Mouse (Mus musculus) neural tube, postnatal 0 days (tissue): Measurements from ENCODE around the gene Mgat4b. TPM values are rescaled to one million over a fixed set of nuclear protein-coding genes. Genes with fewer than 3 reads are reported as not detected.

Source experiments
- microRNA-seq: library from miRNA; unstranded; fragments of <30 nt; microRNA quantifications from one replicate; pipeline ENCODE4, GENCODE M21; 2016
- polyA plus RNA-seq: library from polyadenylated mRNA; unstranded; fragments of >200 nt; fragmentation: Nextera tagmentation; extraction: Ambion mirVana; gene quantifications from 2 replicates; pipeline ENCODE4 v1.2.1, GENCODE M21; 2015

The Mgat4b gene
- 90.2 and 107 TPM in 2 replicates for polyA plus RNA-seq

DNA sequence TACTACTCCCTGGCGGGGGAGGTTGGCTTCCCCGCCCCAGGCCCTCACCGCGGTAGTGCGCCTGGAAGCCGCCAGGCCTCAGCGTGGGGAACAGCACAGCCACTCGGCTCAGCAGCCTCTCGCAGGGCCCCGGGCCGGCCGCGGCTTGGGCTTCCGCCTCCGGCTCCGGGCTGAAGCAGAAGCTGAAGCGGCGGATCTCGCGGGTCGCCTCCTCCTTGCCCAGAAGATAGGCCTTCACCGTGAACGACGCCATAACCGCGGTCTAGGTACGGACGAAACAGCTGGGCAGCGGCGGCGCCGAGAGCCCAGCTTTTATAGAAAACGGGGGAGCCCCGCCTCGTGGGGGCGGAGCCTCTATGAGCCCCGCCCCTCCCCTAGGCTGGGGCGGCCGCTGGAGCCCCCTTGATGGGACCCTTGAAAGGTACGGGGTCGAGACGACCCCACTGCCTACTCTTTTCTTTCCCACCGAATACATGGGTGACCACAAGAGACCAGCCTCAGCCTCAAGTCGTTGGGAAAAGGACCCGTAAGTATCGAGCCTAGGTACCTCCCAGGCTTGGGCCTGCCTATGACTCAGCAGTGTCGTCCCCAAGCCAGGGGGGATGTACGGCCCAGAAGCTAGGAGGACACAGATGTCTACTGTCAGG lies at the start of gene Mgat4b, which contains the start of gene Sqstm1:
Gene Mgat4b, plus strand, starts transcription at position 386 of the 647 bp plus-strand sequence.
Gene Sqstm1, minus strand, starts transcription at position 323 of the 647 bp plus-strand sequence.

DNA sequence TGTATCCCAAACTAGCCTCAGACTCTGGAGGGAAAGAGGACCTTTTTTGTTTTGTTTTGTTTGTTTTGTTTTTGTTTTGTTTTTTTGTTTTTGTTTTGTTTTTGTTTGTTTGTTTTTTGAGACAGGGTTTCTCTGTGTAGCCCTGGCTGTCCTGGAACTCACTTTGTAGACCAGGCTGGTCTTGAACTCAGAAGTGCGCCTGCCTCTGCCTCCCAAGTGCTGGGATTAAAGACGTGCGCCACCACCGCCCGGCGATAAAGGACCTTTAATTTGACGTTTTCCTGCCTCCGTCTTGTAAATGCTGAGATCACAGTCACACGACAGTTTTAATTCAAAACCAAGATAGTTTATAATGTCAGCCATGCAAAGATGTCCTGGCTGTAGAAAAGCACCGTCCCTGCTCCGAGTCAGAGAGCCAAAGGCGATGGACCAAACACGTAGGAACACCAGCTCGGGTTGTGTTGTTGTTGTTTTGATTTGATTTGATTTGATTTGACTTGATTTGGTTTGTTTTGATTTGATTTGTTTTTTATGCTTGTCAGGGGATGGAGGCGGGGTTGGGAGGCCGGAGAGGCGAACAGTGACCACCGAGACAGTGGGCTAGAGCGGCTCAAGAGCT lies 36.5 kb upstream of the Mgat4b start, which contains the start of gene Mrnip:
Gene Mrnip, plus strand, starts transcription at position 334 of the 619 bp plus-strand sequence.

GRCm38 (mm10) chr11:50238324-50238723 lies 27.6 kb downstream of the Mgat4b start, which contains the start of gene Ltc4s:
TSS of gene Ltc4s (minus strand) at chr11:50238616.

Small RNAs within 50 kb of the gene (microRNA-seq; reads per million reads assigned to microRNA genes)
- gene Mir6919 = 1.5 reads per million

Other genes with a start within 250 kb of the Mgat4b start
- 61.4 and 71.2 TPM in 2 replicates for gene Rnf130, start 185.5 kb upstream of the Mgat4b start, polyA plus RNA-seq
- gene Tbc1d9b, start 79.5 kb upstream of the Mgat4b start, polyA plus RNA-seq = 28.9 and 32.1 TPM in 2 replicates
- gene Mrnip, start 36.4 kb upstream of the Mgat4b start, polyA plus RNA-seq = 33.8 and 40.5 TPM in 2 replicates
- gene Sqstm1, start 63 bp upstream of the Mgat4b start, polyA plus RNA-seq = 442 and 490 TPM in 2 replicates
- gene Ltc4s, start 27.7 kb downstream of the Mgat4b start, polyA plus RNA-seq = 8.9 and 10.1 TPM in 2 replicates
- gene Maml1, start 81.4 kb downstream of the Mgat4b start, polyA plus RNA-seq = 1.8 and 2.1 TPM in 2 replicates
- gene Canx, start 114.8 kb downstream of the Mgat4b start, polyA plus RNA-seq = 247 TPM in 2 replicates
- gene Cby3, start 143.6 kb downstream of the Mgat4b start, polyA plus RNA-seq = 1.9 and 2.4 TPM in 2 replicates
- gene Hnrnph1, start 166.1 kb downstream of the Mgat4b start, polyA plus RNA-seq = 188 and 245 TPM in 2 replicates
- gene Rufy1, start 220.2 kb downstream of the Mgat4b start, polyA plus RNA-seq = 21.9 and 26.0 TPM in 2 replicates